Mouse (Mus musculus) kidney, embryonic 15.5 days (tissue): ENCODE results near the gene Gpatch3. TPM values are rescaled to one million over a fixed set of nuclear protein-coding genes. Genes with fewer than 3 reads are reported as not detected.

Experiments
- ATAC-seq: fragments of 200-750 bp; cut with Nextera tagmentation; replicated peaks from 2 replicates; pipeline ENCODE4 v1.8.0; 2017; ENCODE audit warnings: moderate TSS enrichment; ENCODE audit not compliant: low FRiP score
- H3K27ac ChIP-seq: fragments of 300-500 bp; sonication (generic); 2 replicates; pipeline ENCODE4 v1.5.1; 2015; ENCODE audit warnings: mild to moderate bottlenecking, inconsistent platforms
- H3K27me3 ChIP-seq: fragments of 300-500 bp; sonication (generic); 2 replicates; pipeline ENCODE4 v1.6.1; 2015; ENCODE audit warnings: inconsistent platforms
- H3K36me3 ChIP-seq: fragments of 300-500 bp; sonication (generic); 2 replicates; pipeline ENCODE4 v1.6.1; 2015; ENCODE audit warnings: inconsistent platforms
- H3K4me1 ChIP-seq: fragments of 300-500 bp; sonication (generic); 2 replicates; pipeline ENCODE4 v1.6.1; 2015; ENCODE audit warnings: inconsistent platforms
- H3K4me2 ChIP-seq: fragments of 300-500 bp; sonication (generic); 2 replicates; pipeline ENCODE4 v1.6.1; 2015; ENCODE audit warnings: moderate library complexity, mild to moderate bottlenecking, inconsistent platforms
- H3K4me3 ChIP-seq: fragments of 300-500 bp; sonication (generic); replicated peaks from 2 replicates; pipeline ENCODE4 v1.5.1; 2015; ENCODE audit warnings: mild to moderate bottlenecking, inconsistent platforms
- H3K9ac ChIP-seq: fragments of 300-500 bp; sonication (generic); 2 replicates; pipeline ENCODE4 v1.6.1; 2015; ENCODE audit warnings: mild to moderate bottlenecking, inconsistent platforms
- H3K9me3 ChIP-seq: fragments of 300-500 bp; sonication (generic); replicated peaks from 2 replicates; pipeline ENCODE4 v1.6.1; 2016; ENCODE audit warnings: inconsistent platforms
- WGBS: fragments of 180-500 bp; shearing (Covaris S2); methylation state at CpG from one replicate; pipeline ENCODE4 v1.1.7; 2015; ENCODE audit warnings: mixed read lengths; 5-methylcytosine and 5-hydroxymethylcytosine counted together
- polyA plus RNA-seq: library from polyadenylated mRNA; unstranded; fragments of >200 nt; fragmentation: Nextera tagmentation; extraction: Ambion mirVana; gene quantifications from 2 replicates; pipeline ENCODE4 v1.2.1, GENCODE M21; 2015

Gene Gpatch3
- polyA plus RNA-seq, 1 experiment from 2014 or later: 7.8 TPM

GRCm38 (mm10) chr4:133609719-133610118, 35.2 kb downstream of the Gpatch3 start:
- no peak overlapping the region for H3K9ac ChIP-seq
- H3K4me3 ChIP-seq: no peak overlapping the region
- H3K27me3 ChIP-seq: no peaks in the 10 kb centered on the region
- ATAC-seq: peak; percentile 46; the same call in 1 of the 2 replicates
- H3K4me2 ChIP-seq: no peak overlapping the region
- no peak overlapping the region for H3K27ac ChIP-seq
- peaks cover 9% of the 10 kb centered on the region; the same call in 1 of the 2 replicates for H3K4me1 ChIP-seq
- peaks cover 89% of the 10 kb centered on the region for H3K36me3 ChIP-seq
- H3K9me3 ChIP-seq: peaks cover 4% of the 10 kb centered on the region; the same call in 1 of the 2 replicates
- 21% methylated on average over 6 of the region's 6 CpGs for WGBS

GRCm38 (mm10) chr4:133611815-133612214, 37.3 kb downstream of the Gpatch3 start:
- Histone ChIP-seq H3K9ac (no peak overlapping the region), H3K9me3 (peaks cover 4% of the 10 kb centered on the region; the same call in 1 of the 2 replicates), H3K36me3 (peaks cover 82% of the 10 kb centered on the region), H3K27ac (no peak overlapping the region), H3K4me3 (no peak overlapping the region), H3K4me1 (peaks cover 3% of the 10 kb centered on the region; the same call in 1 of the 2 replicates), H3K4me2 (no peak overlapping the region), H3K27me3 (no peaks in the 10 kb centered on the region)
- ATAC-seq: no peak
- WGBS: 96% methylated on average over 5 of the region's 5 CpGs

- no peak overlapping the region for H3K4me2 ChIP-seq
- peaks cover 76% of the 10 kb centered on the region for H3K36me3 ChIP-seq
- no peaks in the 10 kb centered on the region for H3K27me3 ChIP-seq
- H3K9ac ChIP-seq: no peak overlapping the region
- no peak overlapping the region for H3K27ac ChIP-seq
- peaks cover 3% of the 10 kb centered on the region; the same call in 1 of the 2 replicates for H3K4me1 ChIP-seq
- H3K9me3 ChIP-seq: peaks cover 4% of the 10 kb centered on the region; the same call in 1 of the 2 replicates
- no peak for ATAC-seq
- 96% methylated on average over 7 of the region's 7 CpGs for WGBS
- no peak overlapping the region for H3K4me3 ChIP-seq
Observed at GRCm38 (mm10) chr4:133612416-133612815, 37.9 kb downstream of the Gpatch3 start.

- no peak overlapping the region for H3K4me3 ChIP-seq
- H3K4me2 ChIP-seq: no peak overlapping the region
- peaks cover 70% of the 10 kb centered on the region for H3K36me3 ChIP-seq
- H3K9me3 ChIP-seq: peaks cover 4% of the 10 kb centered on the region; the same call in 1 of the 2 replicates
- no peak overlapping the region for H3K9ac ChIP-seq
- H3K27ac ChIP-seq: no peak overlapping the region
- WGBS: 96% methylated on average over 8 of the region's 8 CpGs
- H3K27me3 ChIP-seq: no peaks in the 10 kb centered on the region
- H3K4me1 ChIP-seq: peaks cover 3% of the 10 kb centered on the region; the same call in 1 of the 2 replicates
- no peak for ATAC-seq
Observed at GRCm38 (mm10) chr4:133613026-133613425, 38.5 kb downstream of the Gpatch3 start.

- WGBS: 93% methylated on average over 4 of the region's 4 CpGs
- no peak for ATAC-seq
- Histone ChIP-seq H3K4me1 (peaks cover 3% of the 10 kb centered on the region; the same call in 1 of the 2 replicates), H3K9ac (no peak overlapping the region), H3K9me3 (peaks cover 4% of the 10 kb centered on the region; the same call in 1 of the 2 replicates), H3K4me2 (no peak overlapping the region), H3K27me3 (no peaks in the 10 kb centered on the region), H3K36me3 (peaks cover 61% of the 10 kb centered on the region), H3K27ac (no peak overlapping the region), H3K4me3 (no peak overlapping the region)
Observed at GRCm38 (mm10) chr4:133613867-133614266, 39.3 kb downstream of the Gpatch3 start.

GRCm38 (mm10) chr4:133614274-133614761, 39.8 kb downstream of the Gpatch3 start:
- no peak overlapping the region for H3K27ac ChIP-seq

GRCm38 (mm10) chr4:133615416-133615815, 40.9 kb downstream of the Gpatch3 start:
- Histone ChIP-seq H3K4me3 (no peak overlapping the region), H3K4me1 (peaks cover 3% of the 10 kb centered on the region; the same call in 1 of the 2 replicates), H3K27me3 (no peaks in the 10 kb centered on the region), H3K9ac (no peak overlapping the region), H3K36me3 (peaks cover 60% of the 10 kb centered on the region), H3K9me3 (peaks cover 4% of the 10 kb centered on the region; the same call in 1 of the 2 replicates), H3K27ac (no peak overlapping the region), H3K4me2 (no peak overlapping the region)
- ATAC-seq: no peak
- 74% methylated on average over 10 of the region's 10 CpGs for WGBS

More at GRCm38 (mm10) chr4:133614274-133614761, 39.8 kb downstream of the Gpatch3 start:
- Histone ChIP-seq H3K27me3 (no peaks in the 10 kb centered on the region), H3K9me3 (peaks cover 4% of the 10 kb centered on the region; the same call in 1 of the 2 replicates), H3K4me3 (no peak overlapping the region), H3K36me3 (peaks cover 59% of the 10 kb centered on the region), H3K9ac (no peak overlapping the region), H3K4me2 (no peak overlapping the region), H3K4me1 (peaks cover 3% of the 10 kb centered on the region; the same call in 1 of the 2 replicates)
- no peak for ATAC-seq
- WGBS: 95% methylated on average over 8 of the region's 8 CpGs

- no peak for ATAC-seq
- H3K36me3 ChIP-seq: peaks cover 41% of the 10 kb centered on the region
- H3K27ac ChIP-seq: no peak overlapping the region
- H3K9ac ChIP-seq: no peak overlapping the region
- peaks cover 3% of the 10 kb centered on the region; the same call in 1 of the 2 replicates for H3K4me1 ChIP-seq
- no peak overlapping the region for H3K4me2 ChIP-seq
- no peaks in the 10 kb centered on the region for H3K9me3 ChIP-seq
- no peaks in the 10 kb centered on the region for H3K27me3 ChIP-seq
- 82% methylated on average over 11 of the region's 11 CpGs for WGBS
- H3K4me3 ChIP-seq: no peak overlapping the region
Observed at GRCm38 (mm10) chr4:133617936-133618335, 43.4 kb downstream of the Gpatch3 start.

- H3K36me3 ChIP-seq: peaks cover 37% of the 10 kb centered on the region
- no peak overlapping the region for H3K27ac ChIP-seq
- peaks cover 5% of the 10 kb centered on the region; the same call in 1 of the 2 replicates for H3K4me1 ChIP-seq
- no peaks in the 10 kb centered on the region for H3K9me3 ChIP-seq
- H3K9ac ChIP-seq: no peak overlapping the region
- H3K4me3 ChIP-seq: no peak overlapping the region
- ATAC-seq: no peak
- 73% methylated on average over 4 of the region's 4 CpGs for WGBS
- no peaks in the 10 kb centered on the region for H3K27me3 ChIP-seq
- no peak overlapping the region for H3K4me2 ChIP-seq
Observed at GRCm38 (mm10) chr4:133619473-133620136, 45.1 kb downstream of the Gpatch3 start.

GRCm38 (mm10) chr4:133620668-133621067, 46.1 kb downstream of the Gpatch3 start:
- H3K9ac ChIP-seq: no peak overlapping the region
- H3K4me2 ChIP-seq: no peak overlapping the region
- H3K36me3 ChIP-seq: peaks cover 35% of the 10 kb centered on the region
- no peak overlapping the region for H3K27ac ChIP-seq
- no peaks in the 10 kb centered on the region for H3K27me3 ChIP-seq
- H3K9me3 ChIP-seq: no peaks in the 10 kb centered on the region
- no peak overlapping the region for H3K4me3 ChIP-seq
- ATAC-seq: no peak
- H3K4me1 ChIP-seq: peaks cover 15% of the 10 kb centered on the region
- 79% methylated on average over 8 of the region's 8 CpGs for WGBS

GRCm38 (mm10) chr4:133622161-133622695, 47.7 kb downstream of the Gpatch3 start:
- Histone ChIP-seq H3K4me3 (no peak overlapping the region), H3K4me2 (no peak overlapping the region), H3K9me3 (no peaks in the 10 kb centered on the region), H3K36me3 (peaks cover 44% of the 10 kb centered on the region), H3K27ac (no peak overlapping the region), H3K9ac (no peak overlapping the region), H3K27me3 (no peaks in the 10 kb centered on the region), H3K4me1 (peaks cover 26% of the 10 kb centered on the region)
- no peak for ATAC-seq
- 79% methylated on average over 11 of the region's 11 CpGs for WGBS

GRCm38 (mm10) chr4:133624830-133625229, 50.3 kb downstream of the Gpatch3 start:
- Histone ChIP-seq H3K27me3 (no peaks in the 10 kb centered on the region), H3K9me3 (no peaks in the 10 kb centered on the region), H3K4me2 (no peak overlapping the region), H3K9ac (no peak overlapping the region), H3K36me3 (peaks cover 40% of the 10 kb centered on the region), H3K4me3 (no peak overlapping the region), H3K27ac (peak overlapping the region; percentile 87), H3K4me1 (peaks cover 43% of the 10 kb centered on the region)
- 89% methylated on average over 7 of the region's 7 CpGs for WGBS
- no peak for ATAC-seq
